Mouse (Mus musculus) kidney, adult 18-20 months (tissue): ENCODE data around the gene Elovl6.
A peak's percentile ranks its signal among the peaks of the same experiment; 100 is the strongest.

Experiments used
- DNase-seq: peaks from one replicate; pipeline ENCODE4 v3.0.0; 2021

Gene Elovl6

GRCm38 (mm10) chr3:129570989-129571388 is 38.8 kb downstream of the Elovl6 start:
- peak; percentile 82 for DNase-seq

- no peak for DNase-seq
Measured at GRCm38 (mm10) chr3:129571642-129572041, 39.5 kb downstream of the Elovl6 start.

- no peak for DNase-seq
Measured at GRCm38 (mm10) chr3:129572959-129573358, 40.8 kb downstream of the Elovl6 start.

GRCm38 (mm10) chr3:129573609-129574008 is 41.5 kb downstream of the Elovl6 start:
- DNase-seq, result no peak

GRCm38 (mm10) chr3:129575086-129575485 is 42.9 kb downstream of the Elovl6 start:
- no peak for DNase-seq

- DNase-seq, result no peak
Measured at GRCm38 (mm10) chr3:129576522-129576921, 44.4 kb downstream of the Elovl6 start.

GRCm38 (mm10) chr3:129578741-129579475 is 46.8 kb downstream of the Elovl6 start:
- DNase-seq, result no peak

- DNase-seq, result peak; percentile 38
Measured at GRCm38 (mm10) chr3:129581024-129581423, 48.9 kb downstream of the Elovl6 start.

- peak; percentile 55 for DNase-seq
Measured at GRCm38 (mm10) chr3:129582449-129582848, 50.3 kb downstream of the Elovl6 start.

- no peak for DNase-seq
Measured at GRCm38 (mm10) chr3:129583290-129583689, 51.1 kb downstream of the Elovl6 start.

- DNase-seq, result no peak
Measured at GRCm38 (mm10) chr3:129587916-129588315, 55.8 kb downstream of the Elovl6 start.

GRCm38 (mm10) chr3:129588753-129589152 is 56.6 kb downstream of the Elovl6 start:
- DNase-seq, result no peak

GRCm38 (mm10) chr3:129589705-129590104 is 57.5 kb downstream of the Elovl6 start:
- no peak for DNase-seq

GRCm38 (mm10) chr3:129590548-129591226 is 58.5 kb downstream of the Elovl6 start:
- DNase-seq, result no peak

GRCm38 (mm10) chr3:129591251-129591650 is 59.1 kb downstream of the Elovl6 start:
- DNase-seq, result no peak

- DNase-seq, result peak; percentile 21
Measured at GRCm38 (mm10) chr3:129591761-129592160, 59.6 kb downstream of the Elovl6 start.

- peak; percentile 70 for DNase-seq
Measured at GRCm38 (mm10) chr3:129593001-129593400, 60.8 kb downstream of the Elovl6 start.

- DNase-seq, result no peak
Measured at GRCm38 (mm10) chr3:129593735-129594134, 61.6 kb downstream of the Elovl6 start.

- no peak for DNase-seq
Measured at GRCm38 (mm10) chr3:129596098-129596497, 63.9 kb downstream of the Elovl6 start.

GRCm38 (mm10) chr3:129602289-129602688 is 70.1 kb downstream of the Elovl6 start:
- DNase-seq, result no peak

GRCm38 (mm10) chr3:129605487-129605886 is 73.3 kb downstream of the Elovl6 start:
- DNase-seq, result no peak

- DNase-seq, result no peak
Measured at GRCm38 (mm10) chr3:129605934-129606333, 73.8 kb downstream of the Elovl6 start.

GRCm38 (mm10) chr3:129611626-129612025 is 79.5 kb downstream of the Elovl6 start:
- no peak for DNase-seq

GRCm38 (mm10) chr3:129612311-129613097 is 80.3 kb downstream of the Elovl6 start:
- DNase-seq, result no peak
